Mouse (Mus musculus) brain, adult 2 months (tissue): ENCODE data around the gene Camkmt.

Source experiments
- DNase-seq: peaks from one replicate; pipeline ENCODE4 v3.0.0; 2011; ENCODE audit warnings: low read depth, low spot score

Gene Camkmt

DNA sequence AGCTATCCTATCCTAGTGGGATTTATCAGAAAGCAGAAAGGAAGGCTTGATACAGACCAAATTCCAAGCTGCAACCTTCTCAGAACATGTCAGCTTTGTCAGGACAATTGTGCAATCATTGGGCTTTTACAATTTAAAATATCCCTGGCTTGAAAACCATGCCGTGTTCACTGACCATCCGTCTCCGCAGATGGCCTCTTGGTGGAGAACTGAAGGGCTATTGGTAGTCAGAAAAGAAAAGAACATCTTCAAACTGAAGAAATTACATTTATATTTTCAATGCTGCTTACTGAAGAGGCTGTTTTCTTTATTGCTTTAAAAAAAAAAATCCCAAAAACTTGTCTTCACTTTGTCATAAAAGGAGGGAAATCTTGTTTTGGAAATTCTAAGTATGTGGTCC is 401.1 kb downstream of the Camkmt start:
- DNase-seq: no peak

DNA sequence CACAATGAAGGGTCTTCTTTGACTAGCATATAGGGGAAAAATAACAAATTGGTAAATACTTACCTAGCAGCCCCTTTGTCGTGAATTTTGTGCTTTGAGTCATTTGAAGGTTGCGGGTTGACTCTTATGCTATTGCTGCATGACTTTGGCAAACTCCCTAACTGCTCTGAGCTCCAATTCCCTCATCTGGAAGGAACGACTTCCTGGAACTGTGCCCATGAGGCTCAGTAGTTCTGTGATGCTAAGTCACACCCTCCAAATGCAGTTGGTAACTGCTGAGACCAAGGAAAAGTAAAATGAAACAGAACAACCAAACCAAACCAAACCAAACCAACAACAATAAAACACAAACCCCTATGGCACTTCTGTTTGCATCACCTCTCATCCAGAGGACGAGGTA is 403.2 kb downstream of the Camkmt start:
- no peak for DNase-seq

DNA sequence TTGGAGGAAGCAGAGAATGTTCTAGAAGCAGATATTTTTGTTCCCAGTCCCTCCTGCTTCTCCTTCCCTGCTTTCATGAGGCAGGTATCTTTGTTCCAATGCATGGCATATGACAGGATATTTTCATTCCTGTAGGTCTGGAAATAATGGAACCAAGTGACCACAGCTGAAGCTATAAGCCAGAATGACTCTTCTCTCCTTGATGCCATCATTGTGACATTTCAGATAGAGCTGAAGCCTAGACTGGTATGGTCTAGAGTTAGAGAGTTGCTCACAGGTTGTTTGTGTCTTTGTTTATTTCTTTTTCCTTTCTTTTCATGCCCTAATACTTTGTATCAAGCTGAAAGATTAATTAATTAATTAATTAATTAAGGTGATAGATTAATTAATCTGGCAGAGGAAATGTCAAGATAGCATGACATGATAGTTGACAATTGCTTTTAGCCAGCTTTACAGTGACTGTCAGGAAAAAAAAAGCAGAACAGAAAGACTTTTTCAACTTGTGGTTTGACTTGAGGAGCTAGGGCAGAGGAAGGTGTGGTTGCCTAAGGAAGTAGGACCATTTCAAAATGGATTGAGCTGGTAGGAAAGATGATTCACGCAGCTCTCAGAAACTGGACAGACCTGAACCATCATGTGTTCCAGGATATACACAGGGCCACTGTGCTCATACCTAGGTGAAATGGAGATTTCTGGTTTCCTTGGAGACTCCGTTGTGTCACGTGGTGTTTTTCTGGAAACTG is 404.8 kb downstream of the Camkmt start:
- DNase-seq: no peak

DNA sequence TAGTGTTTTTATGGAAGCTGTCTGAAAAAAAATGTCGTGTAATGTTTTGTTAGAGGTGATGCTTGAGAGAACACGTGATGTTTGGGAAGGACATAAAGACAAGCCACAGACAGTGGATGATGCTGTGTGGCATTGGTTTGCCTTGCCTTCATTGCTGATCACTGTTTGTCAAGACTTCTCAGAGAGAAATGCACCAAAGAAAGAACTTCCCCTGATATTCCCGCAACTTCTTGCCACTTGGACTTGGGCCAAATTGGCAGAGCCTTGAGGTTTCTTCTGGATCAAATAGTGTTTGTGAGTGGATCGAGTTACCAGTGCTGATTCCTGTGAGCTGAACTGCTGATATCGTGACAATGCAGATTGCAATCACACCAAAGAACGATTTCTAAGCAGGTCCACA is 405.5 kb downstream of the Camkmt start:
- no peak for DNase-seq

DNA sequence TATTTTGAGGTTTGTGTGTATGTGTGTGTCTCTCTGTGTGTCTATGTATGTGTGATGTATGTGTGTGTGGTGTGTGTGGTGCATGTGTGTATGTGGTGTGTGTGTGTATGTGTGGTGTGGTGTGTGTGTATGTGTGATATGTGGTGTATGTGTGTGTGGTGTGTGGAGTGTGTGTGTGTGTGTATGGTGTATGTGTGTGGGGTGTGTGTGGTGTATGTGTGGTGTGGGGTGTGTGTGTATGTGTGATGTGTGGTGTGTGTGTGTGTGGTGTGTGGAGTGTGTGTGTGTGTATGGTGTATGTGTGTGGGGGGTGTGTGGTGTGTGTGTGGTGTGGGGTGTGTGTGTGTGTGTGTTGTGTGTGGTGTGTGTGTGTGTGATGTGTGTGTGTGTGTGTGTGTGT is 414.5 kb downstream of the Camkmt start:
- no peak for DNase-seq

DNA sequence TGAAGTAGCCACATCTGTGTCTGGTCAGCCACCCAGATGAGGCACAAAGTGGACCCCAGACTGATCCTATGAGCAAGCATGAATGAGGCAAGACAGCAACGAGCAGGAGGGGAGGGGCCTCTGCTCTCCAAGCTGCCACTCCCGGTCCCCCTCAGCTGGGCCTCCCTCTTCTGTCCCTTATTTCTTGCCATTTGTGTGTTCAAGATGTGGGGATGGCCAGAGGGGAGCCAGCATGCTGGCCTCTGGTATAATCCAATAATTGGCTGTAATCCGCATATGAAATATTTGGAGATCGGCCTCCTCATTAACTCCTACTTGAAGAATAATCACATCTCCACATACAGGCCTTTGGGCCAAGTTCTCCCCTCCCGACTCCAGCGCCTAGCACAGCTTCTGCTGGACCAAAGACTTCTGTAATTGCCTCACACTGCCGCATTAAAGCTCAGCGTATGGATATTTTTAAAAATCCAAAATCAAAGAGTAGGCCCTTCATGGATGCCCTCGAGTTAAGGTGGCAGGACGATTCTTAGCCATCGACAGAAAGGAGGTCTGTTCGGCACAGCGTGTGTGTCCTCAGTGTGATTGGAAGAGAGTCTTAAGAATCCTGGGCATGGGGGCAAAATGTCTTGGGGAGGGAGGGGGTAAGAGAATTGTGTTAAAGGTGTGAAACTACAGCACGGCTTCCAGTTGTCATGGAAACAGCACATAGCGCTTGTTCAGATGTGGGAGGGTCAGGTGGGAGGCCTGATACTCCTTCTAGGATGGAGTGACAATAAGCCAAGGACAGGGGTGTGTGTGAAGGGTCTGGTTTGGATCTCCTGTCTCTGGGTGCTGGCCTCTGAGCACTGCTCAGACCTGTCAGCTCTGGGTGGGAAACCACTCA is 416.1 kb downstream of the Camkmt start:
- peak; percentile 24 for DNase-seq

DNA sequence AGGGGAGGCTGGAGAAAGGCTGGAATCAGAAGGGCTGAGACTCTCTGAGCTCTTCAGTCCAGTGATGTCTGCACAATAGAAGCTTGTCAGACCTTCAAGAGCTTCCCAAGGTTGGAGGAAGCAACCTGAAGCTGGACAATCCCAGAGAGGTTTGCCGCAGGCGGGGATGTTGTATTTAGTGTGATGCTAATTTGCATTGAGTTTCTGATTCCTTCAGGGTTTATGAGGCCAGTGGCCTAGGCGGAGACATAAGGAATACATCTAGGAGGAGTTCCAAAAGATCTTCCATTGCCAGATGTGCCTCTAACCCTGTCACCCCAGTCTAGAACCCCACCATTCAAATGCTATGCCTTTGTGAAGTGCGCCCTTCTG is 416.7 kb downstream of the Camkmt start:
- no peak for DNase-seq
